Mouse (Mus musculus): ENCODE measurements around the gene Tef.
A peak's percentile ranks its signal among the peaks of the same experiment; 100 is the strongest.

Tef gene

DNA sequence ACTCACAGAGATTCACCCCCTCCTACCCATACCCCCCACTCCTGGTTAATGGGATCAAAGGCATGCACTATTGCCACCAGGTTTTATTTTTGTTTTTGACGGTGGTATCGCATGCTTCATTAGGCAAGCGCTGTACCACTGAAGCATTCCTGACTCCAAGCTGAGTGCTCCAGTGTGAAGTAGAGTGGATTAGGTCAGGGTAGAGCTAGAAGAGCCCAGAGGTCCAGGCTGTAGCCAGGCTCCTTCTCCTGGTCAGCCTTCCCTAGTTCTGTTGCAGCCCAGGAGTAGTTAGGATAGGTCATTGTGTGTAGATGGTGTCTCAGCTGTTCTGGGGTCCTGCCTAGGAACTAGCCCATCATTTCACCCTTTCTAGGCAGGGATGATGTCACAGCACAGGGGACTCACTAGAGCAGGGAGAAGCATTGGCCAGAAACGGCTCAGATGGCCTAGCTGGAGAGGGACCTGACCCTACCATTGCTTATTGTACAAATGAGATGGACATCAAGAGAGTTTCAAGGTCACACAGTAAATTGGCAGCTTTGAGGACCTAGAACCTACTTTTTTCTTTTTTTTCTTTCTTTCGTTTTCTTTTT, 42.9 kb downstream of the Tef start:
- Histone ChIP-seq H3K36me3 (ENCODE audit: insufficient read depth, low read length) (peaks cover 20% of the 10 kb centered on the region), H3K4me3 (replicated peaks; ENCODE audit: low read length) (no peak overlapping the region), H3K9me3 (ENCODE audit: low read length) (no peaks in the 10 kb centered on the region), H3K4me1 (replicated peaks; ENCODE audit: low read depth, low read length) (peaks cover 51% of the 10 kb centered on the region), H3K27me3 (ENCODE audit: insufficient read depth, low read length) (0 out of 2 replicates have a peak, but pooled peaks cover 4% of the 10 kb centered on the region)
- no peak for TF ChIP-seq POU5F1 (IDR thresholded peaks at IDR 0.05; ENCODE audit: borderline replicate concordance, low read length)
- TF ChIP-seq CTCF (conservative IDR thresholded peaks at IDR 0.05; ENCODE audit: low read length): no peak
- no peak for TF ChIP-seq NANOG (IDR thresholded peaks at IDR 0.05; ENCODE audit: borderline replicate concordance, low read length)

DNA sequence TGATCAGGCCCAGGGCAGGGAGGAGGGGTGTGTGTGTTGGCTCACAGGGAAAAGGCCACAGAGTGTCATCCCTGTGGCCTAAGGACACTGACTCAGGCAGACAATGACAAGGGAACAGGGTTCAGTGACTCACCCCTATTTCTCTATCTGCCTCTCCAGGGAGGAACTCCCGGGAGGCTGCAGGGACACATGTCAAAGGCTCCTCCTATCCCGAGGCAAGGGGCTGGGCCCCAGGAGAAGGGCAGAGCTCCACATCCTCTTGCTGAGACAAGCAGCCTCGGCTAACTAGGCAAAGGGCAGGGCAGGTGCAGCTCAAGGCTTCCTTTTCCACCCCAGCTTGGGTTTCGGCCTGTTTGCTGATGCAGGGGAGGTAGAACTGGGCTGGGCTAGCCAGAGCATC, 43.5 kb downstream of the Tef start:
- Histone ChIP-seq H3K36me3 (ENCODE audit: insufficient read depth, low read length) (peaks cover 26% of the 10 kb centered on the region), H3K4me1 (replicated peaks; ENCODE audit: low read depth, low read length) (peaks cover 57% of the 10 kb centered on the region), H3K9me3 (ENCODE audit: low read length) (no peaks in the 10 kb centered on the region), H3K27me3 (ENCODE audit: insufficient read depth, low read length) (0 out of 2 replicates have a peak, but pooled peaks cover 4% of the 10 kb centered on the region), H3K4me3 (replicated peaks; ENCODE audit: low read length) (0 out of 2 replicates have a peak overlapping the region, but pooled peaks have one; percentile 23)
- TF ChIP-seq NANOG (IDR thresholded peaks at IDR 0.05; ENCODE audit: borderline replicate concordance, low read length) (no peak), CTCF (conservative IDR thresholded peaks at IDR 0.05; ENCODE audit: low read length) (no peak), POU5F1 (IDR thresholded peaks at IDR 0.05; ENCODE audit: borderline replicate concordance, low read length) (no peak)

DNA sequence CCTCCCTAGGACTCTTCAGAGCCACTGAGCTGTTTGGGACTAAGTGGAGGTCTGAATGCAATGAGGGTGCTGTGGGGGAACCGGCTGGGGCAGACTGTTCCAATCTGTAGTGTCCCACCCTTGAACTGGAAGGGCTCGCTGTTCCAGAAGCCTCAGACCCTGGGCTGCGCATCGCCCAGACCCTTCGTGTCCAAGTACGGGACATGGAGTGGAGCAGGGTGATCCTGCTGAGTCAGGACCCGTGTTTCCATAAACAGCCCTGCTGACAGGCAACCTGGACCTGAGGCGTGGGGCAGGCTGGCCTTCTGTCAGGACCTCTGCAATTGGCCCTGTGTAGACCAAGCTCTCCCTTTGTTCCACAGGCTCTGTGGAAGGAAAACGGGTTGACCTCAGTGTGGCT, 44.5 kb downstream of the Tef start:
- Histone ChIP-seq H3K9me3 (ENCODE audit: low read length) (no peaks in the 10 kb centered on the region), H3K36me3 (ENCODE audit: insufficient read depth, low read length) (peaks cover 36% of the 10 kb centered on the region), H3K27me3 (ENCODE audit: insufficient read depth, low read length) (0 out of 2 replicates have a peak, but pooled peaks cover 4% of the 10 kb centered on the region), H3K4me1 (replicated peaks; ENCODE audit: low read depth, low read length) (peaks cover 67% of the 10 kb centered on the region), H3K4me3 (replicated peaks; ENCODE audit: low read length) (no peak overlapping the region)
- no peak for TF ChIP-seq POU5F1 (IDR thresholded peaks at IDR 0.05; ENCODE audit: borderline replicate concordance, low read length)
- TF ChIP-seq CTCF (conservative IDR thresholded peaks at IDR 0.05; ENCODE audit: low read length): no peak
- no peak for TF ChIP-seq NANOG (IDR thresholded peaks at IDR 0.05; ENCODE audit: borderline replicate concordance, low read length)

DNA sequence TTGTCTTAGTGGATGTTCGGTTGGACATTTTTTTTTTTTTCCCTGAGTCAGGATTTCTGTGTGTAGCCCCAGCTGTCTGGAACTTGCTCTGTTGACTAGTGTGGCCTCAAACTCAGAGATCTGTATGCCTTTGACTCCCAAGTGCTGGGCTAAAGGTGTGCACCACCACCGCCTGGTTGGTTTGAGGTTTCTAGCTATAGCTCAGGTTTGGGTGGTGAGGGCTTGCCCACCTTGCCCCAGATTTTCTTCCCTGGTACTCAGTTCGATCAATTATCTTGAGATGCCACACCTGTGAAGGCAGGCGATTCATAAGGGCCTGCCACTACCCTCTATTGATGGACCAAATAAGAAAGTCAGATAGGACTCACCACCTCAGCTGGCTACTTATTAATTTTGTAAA, 44.9 kb downstream of the Tef start:
- peaks cover 40% of the 10 kb centered on the region for H3K36me3 ChIP-seq (ENCODE audit: insufficient read depth, low read length)
- TF ChIP-seq NANOG (IDR thresholded peaks at IDR 0.05; ENCODE audit: borderline replicate concordance, low read length) (no peak), CTCF (conservative IDR thresholded peaks at IDR 0.05; ENCODE audit: low read length) (no peak), POU5F1 (IDR thresholded peaks at IDR 0.05; ENCODE audit: borderline replicate concordance, low read length) (no peak)

DNA sequence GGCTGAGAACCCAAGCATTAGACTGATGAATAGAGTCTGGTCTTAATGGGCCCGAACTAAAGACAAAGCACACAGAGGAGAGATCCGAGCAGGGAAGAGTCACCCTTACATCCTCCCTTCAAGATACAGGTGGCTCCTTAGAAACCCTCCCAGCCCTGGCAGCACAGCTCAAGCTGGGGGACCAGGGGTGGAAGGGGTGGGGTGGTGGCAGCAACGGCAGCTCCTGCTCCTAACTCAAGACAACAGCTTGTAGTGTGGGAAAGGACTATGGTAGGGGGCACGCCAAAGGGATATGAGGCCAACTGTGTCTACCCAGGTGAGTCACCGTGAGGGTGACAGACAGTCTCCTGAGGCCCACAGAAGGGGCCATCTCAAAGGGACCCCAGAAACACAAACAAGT, 45.6 kb downstream of the Tef start:
- Histone ChIP-seq H3K27me3 (ENCODE audit: insufficient read depth, low read length) (no peaks in the 10 kb centered on the region), H3K4me1 (replicated peaks; ENCODE audit: low read depth, low read length) (peaks cover 78% of the 10 kb centered on the region), H3K9me3 (ENCODE audit: low read length) (no peaks in the 10 kb centered on the region), H3K4me3 (replicated peaks; ENCODE audit: low read length) (no peak overlapping the region), H3K36me3 (ENCODE audit: insufficient read depth, low read length) (peaks cover 46% of the 10 kb centered on the region)
- TF ChIP-seq CTCF (conservative IDR thresholded peaks at IDR 0.05; ENCODE audit: low read length) (no peak), NANOG (IDR thresholded peaks at IDR 0.05; ENCODE audit: borderline replicate concordance, low read length) (no peak), POU5F1 (IDR thresholded peaks at IDR 0.05; ENCODE audit: borderline replicate concordance, low read length) (no peak)

More for the DNA sequence above, 44.9 kb downstream of the Tef start:
- Histone ChIP-seq H3K9me3 (ENCODE audit: low read length) (no peaks in the 10 kb centered on the region), H3K4me3 (replicated peaks; ENCODE audit: low read length) (no peak overlapping the region), H3K27me3 (ENCODE audit: insufficient read depth, low read length) (0 out of 2 replicates have a peak, but pooled peaks cover 4% of the 10 kb centered on the region), H3K4me1 (replicated peaks; ENCODE audit: low read depth, low read length) (peaks cover 71% of the 10 kb centered on the region)

DNA sequence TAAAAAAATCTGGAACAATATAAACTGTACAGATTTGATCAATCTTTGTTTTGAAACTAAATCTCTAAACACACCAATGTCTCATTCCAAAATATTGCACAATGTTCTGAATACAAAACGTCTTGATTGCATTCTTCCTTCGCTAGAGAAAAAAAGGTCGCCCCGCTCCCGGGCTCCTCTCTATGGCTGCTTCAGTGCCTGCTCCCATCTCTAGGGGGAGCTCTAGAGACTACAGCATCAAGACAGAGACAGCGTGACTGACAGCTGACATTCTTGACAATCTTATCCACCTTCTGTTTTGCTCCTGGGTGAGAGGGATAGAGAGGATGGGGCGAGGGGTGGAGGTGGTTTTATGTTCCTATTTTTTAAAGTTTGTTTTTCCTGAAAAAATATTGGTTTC, 46.1 kb downstream of the Tef start:
- Histone ChIP-seq H3K9me3 (ENCODE audit: low read length) (no peaks in the 10 kb centered on the region), H3K4me3 (replicated peaks; ENCODE audit: low read length) (no peak overlapping the region), H3K27me3 (ENCODE audit: insufficient read depth, low read length) (no peaks in the 10 kb centered on the region), H3K36me3 (ENCODE audit: insufficient read depth, low read length) (peaks cover 50% of the 10 kb centered on the region), H3K4me1 (replicated peaks; ENCODE audit: low read depth, low read length) (peaks cover 80% of the 10 kb centered on the region)
- TF ChIP-seq NANOG (IDR thresholded peaks at IDR 0.05; ENCODE audit: borderline replicate concordance, low read length): no peak
- TF ChIP-seq CTCF (conservative IDR thresholded peaks at IDR 0.05; ENCODE audit: low read length): peak; percentile 98
- no peak for TF ChIP-seq POU5F1 (IDR thresholded peaks at IDR 0.05; ENCODE audit: borderline replicate concordance, low read length)

DNA sequence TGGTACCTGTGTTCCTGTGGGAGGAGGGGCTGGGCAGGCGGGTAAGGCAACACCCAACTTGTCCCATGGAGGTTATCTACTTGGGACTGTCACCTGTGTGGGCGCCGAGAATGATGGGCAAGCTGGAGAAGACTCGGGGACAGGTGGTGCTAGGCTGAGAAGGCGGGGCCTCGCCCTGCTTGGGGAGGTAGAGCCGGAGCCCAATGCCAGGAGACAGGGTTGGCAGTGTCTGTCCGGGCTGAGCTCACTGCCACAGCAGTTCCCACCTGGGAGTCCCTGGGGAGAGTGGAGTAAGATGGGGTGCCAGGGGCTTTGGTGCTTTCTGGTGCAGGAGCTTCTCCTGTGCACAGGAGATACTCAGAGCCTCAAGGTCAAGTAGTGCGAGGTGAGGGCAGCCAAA, 46.9 kb downstream of the Tef start:
- Histone ChIP-seq H3K4me1 (replicated peaks; ENCODE audit: low read depth, low read length) (peaks cover 76% of the 10 kb centered on the region), H3K9me3 (ENCODE audit: low read length) (no peaks in the 10 kb centered on the region), H3K4me3 (replicated peaks; ENCODE audit: low read length) (peak overlapping the region; percentile 10; the same call in 1 of the 2 replicates), H3K36me3 (ENCODE audit: insufficient read depth, low read length) (peaks cover 57% of the 10 kb centered on the region), H3K27me3 (ENCODE audit: insufficient read depth, low read length) (no peaks in the 10 kb centered on the region)
- TF ChIP-seq CTCF (conservative IDR thresholded peaks at IDR 0.05; ENCODE audit: low read length) (no peak), POU5F1 (IDR thresholded peaks at IDR 0.05; ENCODE audit: borderline replicate concordance, low read length) (no peak), NANOG (IDR thresholded peaks at IDR 0.05; ENCODE audit: borderline replicate concordance, low read length) (no peak)

DNA sequence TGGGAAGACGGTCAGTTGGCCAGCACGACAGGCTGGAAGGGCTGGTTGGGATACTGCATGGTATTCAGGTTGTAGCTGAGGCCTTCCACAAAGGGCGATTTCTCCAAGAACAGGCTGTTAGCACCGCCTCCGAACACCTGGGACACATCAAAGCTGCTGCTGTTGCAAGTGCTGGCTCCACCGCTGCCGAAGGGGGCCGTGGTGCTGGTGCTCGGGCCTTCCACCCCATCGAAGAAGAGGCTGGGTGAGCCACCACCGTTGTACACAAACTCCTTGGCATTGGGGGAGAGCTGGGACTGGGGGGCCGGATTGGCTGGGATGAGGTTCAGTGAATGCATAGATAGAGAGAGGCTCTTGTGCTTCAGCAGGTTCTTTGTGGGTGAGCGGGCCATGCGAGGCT, 48.5 kb downstream of the Tef start:
- TF ChIP-seq NANOG (IDR thresholded peaks at IDR 0.05; ENCODE audit: borderline replicate concordance, low read length): no peak
- TF ChIP-seq CTCF (conservative IDR thresholded peaks at IDR 0.05; ENCODE audit: low read length): no peak
- TF ChIP-seq POU5F1 (IDR thresholded peaks at IDR 0.05; ENCODE audit: borderline replicate concordance, low read length): no peak
- Histone ChIP-seq H3K9me3 (ENCODE audit: low read length) (no peaks in the 10 kb centered on the region), H3K36me3 (ENCODE audit: insufficient read depth, low read length) (peaks cover 58% of the 10 kb centered on the region), H3K27me3 (ENCODE audit: insufficient read depth, low read length) (no peaks in the 10 kb centered on the region), H3K4me3 (replicated peaks; ENCODE audit: low read length) (peak overlapping the region; percentile 63), H3K4me1 (replicated peaks; ENCODE audit: low read depth, low read length) (peaks cover 73% of the 10 kb centered on the region)

DNA sequence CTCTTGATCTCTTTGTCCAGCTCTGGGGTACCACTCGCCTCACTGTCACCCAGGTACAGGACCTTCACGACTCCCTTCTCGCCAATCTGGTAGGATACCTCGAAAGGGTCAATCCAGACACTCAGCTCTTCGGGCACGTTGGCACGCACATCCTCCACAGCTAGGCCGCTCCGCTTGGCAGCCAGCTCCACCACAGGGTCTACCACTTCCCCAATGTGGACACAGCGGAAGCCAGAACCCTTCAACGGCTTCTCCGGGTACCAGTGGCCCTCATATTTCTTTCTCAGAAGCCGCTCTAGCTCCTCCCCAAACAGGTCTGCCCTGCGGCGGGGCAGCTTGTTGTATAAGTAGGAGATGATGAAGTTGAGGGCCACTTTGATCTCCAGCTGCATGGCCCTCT, 49.2 kb downstream of the Tef start:
- Histone ChIP-seq H3K27me3 (ENCODE audit: insufficient read depth, low read length) (no peaks in the 10 kb centered on the region), H3K36me3 (ENCODE audit: insufficient read depth, low read length) (peaks cover 58% of the 10 kb centered on the region), H3K4me3 (replicated peaks; ENCODE audit: low read length) (peak overlapping the region; percentile 63), H3K9me3 (ENCODE audit: low read length) (no peaks in the 10 kb centered on the region), H3K4me1 (replicated peaks; ENCODE audit: low read depth, low read length) (peaks cover 73% of the 10 kb centered on the region)
- TF ChIP-seq CTCF (conservative IDR thresholded peaks at IDR 0.05; ENCODE audit: low read length) (no peak), POU5F1 (IDR thresholded peaks at IDR 0.05; ENCODE audit: borderline replicate concordance, low read length) (no peak), NANOG (IDR thresholded peaks at IDR 0.05; ENCODE audit: borderline replicate concordance, low read length) (no peak)
